Mouse (Mus musculus) forebrain, embryonic 14.5 days (tissue): ENCODE results near the gene 4930412O13Rik. TPM values are rescaled to one million over a fixed set of nuclear protein-coding genes. Genes with fewer than 3 reads are reported as not detected.

Experiments used
- ATAC-seq: fragments of 200-750 bp; cut with Nextera tagmentation; 2 replicates; pipeline ENCODE4 v1.8.0; 2017; ENCODE audit warnings: mild to moderate bottlenecking, moderate library complexity
- DNase-seq: peaks from one replicate; pipeline ENCODE4 v3.0.0-alpha.2; 2015; ENCODE audit warnings: low spot score
- H3K27ac ChIP-seq: fragments of 300-500 bp; sonication (generic); 2 replicates; pipeline ENCODE4 v1.5.1; 2014; ENCODE audit warnings: low read depth, mild to moderate bottlenecking, control low read depth, low read length, moderate library complexity
- H3K27me3 ChIP-seq: fragments of 300-500 bp; sonication (generic); replicated peaks from 2 replicates; pipeline ENCODE4 v1.6.1; 2014; ENCODE audit warnings: low read length, control low read depth, mixed read lengths; ENCODE audit not compliant: control insufficient read depth, insufficient read depth
- H3K36me3 ChIP-seq: fragments of 300-500 bp; sonication (generic); 2 replicates; pipeline ENCODE4 v1.6.1; 2014; ENCODE audit warnings: low read length, control low read depth; ENCODE audit not compliant: control insufficient read depth, insufficient read depth
- H3K4me1 ChIP-seq: fragments of 300-500 bp; sonication (generic); 2 replicates; pipeline ENCODE4 v1.6.1; 2014; ENCODE audit warnings: antibody characterized with exemption, low read length, control low read depth; ENCODE audit not compliant: control insufficient read depth, insufficient read depth
- H3K4me2 ChIP-seq: fragments of 300-500 bp; sonication (generic); 2 replicates; pipeline ENCODE4 v1.6.1; 2014; ENCODE audit warnings: mild to moderate bottlenecking, control low read depth, low read length
- H3K4me3 ChIP-seq: fragments of 300-500 bp; sonication (generic); 2 replicates; pipeline ENCODE4 v1.5.1; 2014; ENCODE audit warnings: low read depth, low read length, control low read depth
- H3K9ac ChIP-seq: fragments of 300-500 bp; sonication (generic); 2 replicates; pipeline ENCODE4 v1.6.1; 2014; ENCODE audit warnings: mild to moderate bottlenecking, low read length, control low read depth, moderate library complexity
- H3K9me3 ChIP-seq: fragments of 300-500 bp; sonication (generic); replicated peaks from 2 replicates; pipeline ENCODE4 v1.6.1; 2016; ENCODE audit warnings: low read length, control low read depth, mixed read lengths; ENCODE audit not compliant: control insufficient read depth
- WGBS: fragments of 180-500 bp; shearing (Covaris S2); extraction: QIAGEN DNeasy Blood & Tissue Kit; methylation state at CpG from one replicate; pipeline ENCODE4 v1.1.7; 2014; 5-methylcytosine and 5-hydroxymethylcytosine counted together
- polyA plus RNA-seq: library from polyadenylated mRNA; unstranded; fragments of >200 nt; fragmentation: Nextera tagmentation; extraction: Ambion mirVana; gene quantifications from 2 replicates; pipeline ENCODE4 v1.2.1, GENCODE M21; 2014

Gene 4930412O13Rik
- polyA plus RNA-seq, 1 experiment from 2014 or later, result not detected

DNA sequence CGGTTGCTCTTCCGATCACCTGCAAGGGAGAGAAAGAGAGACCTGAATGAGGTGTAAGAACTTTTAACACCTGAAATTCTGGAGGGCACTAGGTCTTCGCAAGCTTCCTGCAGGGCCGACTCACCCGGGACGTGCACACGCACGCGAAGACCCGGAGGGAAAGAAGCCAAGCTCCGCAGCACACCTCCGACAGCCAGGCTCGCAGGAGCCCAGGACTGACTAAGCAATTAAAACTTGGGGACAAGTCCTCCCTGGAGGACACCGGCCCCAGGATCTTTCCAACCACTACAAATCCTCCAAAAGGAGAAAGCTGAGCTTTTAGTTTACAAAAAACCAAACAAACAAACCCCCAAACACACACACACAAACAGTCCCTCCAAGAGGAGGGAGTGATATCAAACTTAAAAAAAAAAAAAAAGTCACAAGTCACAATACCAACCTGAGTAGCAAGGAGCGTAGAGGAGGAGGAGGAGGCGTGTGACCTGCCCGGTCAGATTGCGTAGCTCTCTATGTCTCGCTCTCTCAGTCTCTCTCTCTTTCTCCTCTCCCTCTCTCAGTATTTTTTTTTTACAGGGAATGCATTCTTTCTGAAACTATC lies 3.0 kb upstream of the 4930412O13Rik start:
- H3K36me3 ChIP-seq, result no peaks in the 10 kb centered on the region
- H3K27ac ChIP-seq, result no peak overlapping the region
- H3K4me2 ChIP-seq, result peak overlapping the region; percentile 62
- DNase-seq (no peak), ATAC-seq (no peak)
- H3K9ac ChIP-seq, result no peak overlapping the region
- peak overlapping the region; percentile 31 for H3K4me3 ChIP-seq
- peaks cover 4% of the 10 kb centered on the region; the same call in 1 of the 2 replicates for H3K4me1 ChIP-seq
- WGBS, result under 1% methylated on average over 19 of the region's 19 CpGs
- no peaks in the 10 kb centered on the region for H3K9me3 ChIP-seq
- peaks cover 88% of the 10 kb centered on the region for H3K27me3 ChIP-seq

- H3K4me3 ChIP-seq, result peak overlapping the region; percentile 31
- H3K27me3 ChIP-seq, result peaks cover 88% of the 10 kb centered on the region
- under 1% methylated on average over 31 of the region's 33 CpGs for WGBS
- no peaks in the 10 kb centered on the region for H3K36me3 ChIP-seq
- peak overlapping the region; percentile 62 for H3K4me2 ChIP-seq
- DNase-seq (no peak), ATAC-seq (peak; percentile 8; the same call in 1 of the 2 replicates)
- H3K9me3 ChIP-seq, result no peaks in the 10 kb centered on the region
- no peak overlapping the region for H3K27ac ChIP-seq
- H3K4me1 ChIP-seq, result peaks cover 4% of the 10 kb centered on the region; the same call in 1 of the 2 replicates
- no peak overlapping the region for H3K9ac ChIP-seq
These were observed 2.4 kb upstream of the 4930412O13Rik start for GRCm38 (mm10) chr2:9878564-9879081.

- no peak overlapping the region for H3K27ac ChIP-seq
- no peak overlapping the region for H3K9ac ChIP-seq
- peak overlapping the region; percentile 31 for H3K4me3 ChIP-seq
- peaks cover 89% of the 10 kb centered on the region for H3K27me3 ChIP-seq
- ATAC-seq (peak; percentile 18), DNase-seq (no peak)
- peaks cover 4% of the 10 kb centered on the region; the same call in 1 of the 2 replicates for H3K4me1 ChIP-seq
- no peaks in the 10 kb centered on the region for H3K9me3 ChIP-seq
- H3K36me3 ChIP-seq, result no peaks in the 10 kb centered on the region
- H3K4me2 ChIP-seq, result peak overlapping the region; percentile 62
- under 1% methylated on average over 22 of the region's 22 CpGs for WGBS
These were observed 2.0 kb upstream of the 4930412O13Rik start for GRCm38 (mm10) chr2:9879092-9879491.

DNA sequence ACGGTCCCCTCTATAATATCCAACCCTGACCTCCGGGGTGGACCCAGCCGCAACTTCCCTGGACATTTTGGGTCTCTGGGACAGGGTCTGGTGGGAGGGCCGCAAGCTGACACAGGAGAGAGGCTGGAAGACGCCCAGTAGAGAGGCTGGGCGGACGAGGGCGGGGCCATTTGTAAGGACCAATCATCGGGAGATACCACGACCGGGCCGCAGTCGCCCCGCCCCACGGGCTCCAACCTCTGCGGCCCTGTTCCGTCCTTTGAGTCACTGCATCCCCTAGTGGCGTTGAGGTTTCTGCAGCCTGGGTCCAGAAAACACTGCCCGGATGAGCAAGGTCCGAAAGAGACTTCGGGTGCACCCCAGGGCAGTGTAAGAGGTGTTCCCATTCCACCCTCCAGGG lies 1.6 kb upstream of the 4930412O13Rik start:
- WGBS, result 0% methylated on average over 21 of the region's 21 CpGs

DNA sequence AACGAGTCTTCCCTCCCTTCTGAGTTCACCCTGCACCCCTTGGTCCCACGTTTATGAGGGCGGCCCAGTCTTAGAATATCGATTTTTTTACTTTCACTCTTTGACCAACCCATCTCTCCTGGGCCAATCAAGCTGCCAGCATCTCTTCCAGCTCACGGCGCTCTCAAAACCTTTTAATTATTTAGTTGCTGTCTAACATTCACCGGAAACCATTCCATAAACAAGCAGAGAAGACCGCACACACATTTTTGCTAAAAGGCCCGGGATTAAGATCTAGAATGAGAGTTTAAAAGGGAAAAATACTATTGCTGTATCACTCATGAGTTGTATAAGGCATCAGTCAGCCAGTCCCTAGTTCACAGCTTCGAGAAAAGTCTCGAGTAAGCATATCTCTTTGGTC lies 781 bp upstream of the 4930412O13Rik start:
- H3K27ac ChIP-seq, result no peak overlapping the region
- H3K4me2 ChIP-seq, result no peak overlapping the region
- WGBS, result 3% methylated on average over 11 of the region's 11 CpGs
- DNase-seq, result no peak
- peaks cover 4% of the 10 kb centered on the region; the same call in 1 of the 2 replicates for H3K4me1 ChIP-seq
- no peaks in the 10 kb centered on the region for H3K36me3 ChIP-seq
- H3K4me3 ChIP-seq, result no peak overlapping the region
- no peaks in the 10 kb centered on the region for H3K9me3 ChIP-seq
- no peak overlapping the region for H3K9ac ChIP-seq
- ATAC-seq, result no peak
- peaks cover 87% of the 10 kb centered on the region for H3K27me3 ChIP-seq

More for the DNA sequence above, 1.6 kb upstream of the 4930412O13Rik start:
- Histone ChIP-seq H3K9ac (no peak overlapping the region), H3K27ac (no peak overlapping the region), H3K36me3 (no peaks in the 10 kb centered on the region), H3K4me3 (peak overlapping the region; percentile 31), H3K9me3 (no peaks in the 10 kb centered on the region), H3K4me2 (peak overlapping the region; percentile 62), H3K4me1 (peaks cover 4% of the 10 kb centered on the region; the same call in 1 of the 2 replicates), H3K27me3 (peaks cover 89% of the 10 kb centered on the region)
- ATAC-seq, result peak; percentile 92
- peak; percentile 90 for DNase-seq

DNA sequence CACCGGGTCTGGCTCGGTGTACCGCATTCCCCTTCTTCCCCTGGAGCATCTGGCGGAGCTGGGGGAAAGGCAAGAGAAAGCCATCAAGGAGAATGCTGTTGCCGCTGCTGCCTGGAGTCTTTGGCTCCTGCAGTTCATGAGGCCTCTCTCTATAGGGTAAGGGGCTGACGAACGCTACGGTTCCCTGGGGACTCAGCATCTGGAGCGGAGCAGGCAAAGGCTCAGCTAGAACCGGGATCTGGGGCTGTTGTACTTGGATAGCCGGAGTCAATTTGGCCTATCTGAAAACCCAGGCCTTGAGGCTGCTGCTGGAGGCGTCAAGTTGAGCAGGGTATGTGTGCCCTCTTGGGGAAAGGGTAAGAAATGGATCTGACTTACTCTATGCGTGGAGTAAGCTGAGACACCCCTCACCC lies 565 bp downstream of the 4930412O13Rik start:
- H3K4me1 ChIP-seq, result peaks cover 4% of the 10 kb centered on the region; the same call in 1 of the 2 replicates
- DNase-seq (no peak), ATAC-seq (no peak)
- no peak overlapping the region for H3K27ac ChIP-seq
- 3% methylated on average over 13 of the region's 13 CpGs for WGBS
- H3K4me3 ChIP-seq, result peak overlapping the region; percentile 14; the same call in 1 of the 2 replicates
- peak overlapping the region; percentile 40; the same call in 1 of the 2 replicates for H3K4me2 ChIP-seq
- no peak overlapping the region for H3K9ac ChIP-seq
- no peaks in the 10 kb centered on the region for H3K9me3 ChIP-seq
- no peaks in the 10 kb centered on the region for H3K36me3 ChIP-seq
- H3K27me3 ChIP-seq, result peaks cover 88% of the 10 kb centered on the region

DNA sequence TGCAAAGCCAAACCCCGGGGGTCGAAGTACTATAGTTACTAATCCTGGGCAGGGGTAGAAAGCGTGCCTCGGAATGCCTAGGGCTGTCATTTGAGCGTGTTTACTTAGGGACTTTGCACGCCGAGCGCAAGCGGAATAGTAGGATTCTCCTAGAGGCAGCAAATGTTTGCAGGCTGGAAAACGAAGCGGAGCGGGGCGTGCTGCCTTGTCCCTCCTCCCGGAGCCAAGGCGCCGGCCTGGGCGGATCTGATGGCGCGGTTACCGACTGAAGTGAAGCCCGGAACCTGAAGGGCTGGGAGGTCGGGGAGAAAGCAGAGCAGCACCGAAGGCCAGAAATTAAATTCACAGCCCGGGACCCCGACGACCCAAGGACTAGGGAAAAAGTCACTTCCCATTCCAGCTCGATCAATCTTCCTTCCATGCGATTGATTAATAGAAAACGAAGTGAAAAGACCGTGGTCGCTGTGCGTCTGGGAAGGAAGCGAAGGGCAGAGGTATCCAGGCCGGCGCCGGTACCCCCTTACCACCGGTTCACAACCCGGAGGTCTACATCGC lies 1.4 kb downstream of the 4930412O13Rik start:
- WGBS, result under 1% methylated on average over 39 of the region's 39 CpGs
- no peak for ATAC-seq
- DNase-seq, result peak; percentile 63
- H3K9ac ChIP-seq, result no peak overlapping the region
- no peak overlapping the region for H3K27ac ChIP-seq
- no peaks in the 10 kb centered on the region for H3K9me3 ChIP-seq
- H3K36me3 ChIP-seq, result no peaks in the 10 kb centered on the region
- H3K4me1 ChIP-seq, result peaks cover 4% of the 10 kb centered on the region; the same call in 1 of the 2 replicates
- H3K4me3 ChIP-seq, result peak overlapping the region; percentile 9; the same call in 1 of the 2 replicates
- H3K27me3 ChIP-seq, result peaks cover 90% of the 10 kb centered on the region
- peak overlapping the region; percentile 22; the same call in 1 of the 2 replicates for H3K4me2 ChIP-seq

- no peak overlapping the region; the same call in 1 of the 2 replicates for H3K4me2 ChIP-seq
- peaks cover 91% of the 10 kb centered on the region for H3K27me3 ChIP-seq
- peak overlapping the region; percentile 9; the same call in 1 of the 2 replicates for H3K4me3 ChIP-seq
- no peaks in the 10 kb centered on the region for H3K36me3 ChIP-seq
- no peak overlapping the region for H3K27ac ChIP-seq
- H3K9me3 ChIP-seq, result no peaks in the 10 kb centered on the region
- ATAC-seq, result no peak
- DNase-seq, result no peak
- WGBS, result under 1% methylated on average over 43 of the region's 43 CpGs
- H3K9ac ChIP-seq, result no peak overlapping the region
- H3K4me1 ChIP-seq, result peaks cover 4% of the 10 kb centered on the region; the same call in 1 of the 2 replicates
These were observed 2.1 kb downstream of the 4930412O13Rik start for GRCm38 (mm10) chr2:9882926-9883802.
